Mouse (Mus musculus) pancreas, adult 10 weeks (tissue): ENCODE results near the gene Fam24a. TPM values are rescaled to one million over a fixed set of nuclear protein-coding genes. Genes with fewer than 3 reads are reported as not detected.

Experiments
- polyA plus RNA-seq: library from polyadenylated mRNA; stranded (reverse); fragments of 350-450 nt; fragmentation: Illumina TruSeq; extraction: RNeasy Lipid Tissue Mini Kit (QIAGEN cat#74804); gene quantifications from one replicate; pipeline ENCODE4 v1.2.3, GENCODE M21; 2015; ENCODE audit warnings: low read depth, low replicate concordance; ENCODE audit not compliant: insufficient read depth

Gene Fam24a
- polyA plus RNA-seq = not detected

DNA sequence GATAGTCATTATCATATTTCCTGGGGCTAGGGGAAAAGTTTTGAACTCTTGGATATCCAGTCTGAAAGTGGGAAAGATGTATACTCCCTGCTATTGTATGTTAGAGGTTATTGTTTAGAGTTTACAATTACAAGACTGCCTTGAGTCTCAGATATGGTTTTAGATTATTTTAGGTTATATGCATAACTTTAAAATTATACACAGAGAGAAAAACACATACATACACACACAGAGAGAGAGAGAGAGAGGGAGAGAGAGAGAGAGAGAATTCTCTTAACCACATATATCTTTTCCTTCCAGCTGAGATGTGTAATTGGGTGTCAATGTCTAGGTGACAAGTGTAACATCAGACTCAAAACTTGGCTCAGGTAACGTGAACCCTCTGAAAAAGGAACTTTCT is at the start of gene Fam24a:
TSS of gene Fam24a (plus strand) at position 301 of the 400 bp plus-strand sequence.

GRCm38 (mm10) chr7:131322192-131322591 is 11.5 kb upstream of the Fam24a start, which contains the start of gene Cuzd1:
TSS of gene Cuzd1 (minus strand) at chr7:131322292.

DNA sequence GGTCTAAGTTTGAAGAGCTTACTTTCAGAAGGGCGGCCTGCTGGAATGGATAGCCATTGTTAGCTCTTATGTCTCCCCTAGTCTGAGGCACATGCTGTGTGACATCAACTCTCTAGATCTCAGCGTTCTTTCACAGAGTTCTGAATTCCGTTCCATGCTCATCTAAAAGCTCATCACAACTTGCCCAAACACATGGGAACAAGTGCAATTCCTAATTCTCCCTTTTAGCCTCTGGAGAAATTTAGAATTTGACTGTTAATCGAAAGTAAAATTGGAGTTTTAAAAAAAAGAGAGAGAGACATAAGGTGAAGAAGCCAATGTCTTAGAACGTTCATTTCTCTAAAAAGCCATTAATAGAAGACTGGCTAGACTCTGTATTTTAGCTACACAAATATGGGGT is 4.2 kb upstream of the Fam24a start, which contains the start of gene Fam24b:
TSS of gene Fam24b (minus strand) at position 101 of the 400 bp plus-strand sequence.

DNA sequence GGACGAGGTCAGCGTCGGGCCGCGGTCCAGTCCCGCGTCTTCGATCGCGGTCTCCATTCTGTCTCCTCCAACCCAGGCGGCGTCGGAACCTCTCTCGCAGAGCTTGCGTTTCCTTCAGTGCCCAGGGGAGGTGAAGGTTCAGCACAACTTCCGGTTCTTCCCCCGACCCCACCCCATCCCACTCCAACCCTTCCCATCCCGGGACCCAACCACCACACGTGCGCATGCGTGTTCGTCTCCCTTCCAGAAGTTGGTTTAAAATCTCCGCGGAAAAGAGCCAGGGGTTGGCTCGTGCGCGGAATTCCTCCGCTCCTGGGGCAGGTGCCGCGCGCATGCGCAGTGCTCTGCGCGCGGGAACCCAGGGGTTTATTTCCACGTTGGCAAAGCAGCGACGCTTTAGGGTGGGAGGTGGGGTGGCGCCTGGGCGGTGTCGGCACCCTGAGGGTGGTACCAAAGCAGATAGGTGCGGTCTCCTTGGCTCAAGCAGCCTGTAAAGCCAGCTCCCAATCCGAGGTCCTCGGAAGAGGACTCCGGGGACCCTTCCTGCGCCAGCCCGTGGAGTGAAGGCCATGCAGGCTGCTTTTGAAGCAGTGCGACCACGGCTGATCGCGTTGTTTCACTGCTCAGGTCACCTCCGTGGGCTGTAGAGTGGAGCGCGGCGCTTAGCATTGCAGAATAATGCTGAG is 29.1 kb downstream of the Fam24a start, which contains the start of gene 2310057M21Rik:
TSS of gene 2310057M21Rik (minus strand) at position 145 of the 686 bp plus-strand sequence.

GRCm38 (mm10) chr7:131370648-131371469 is 37.2 kb downstream of the Fam24a start, which contains the start of gene Pstk:
TSS of gene Pstk (plus strand) at chr7:131371141.

Other genes with a start within 250 kb of the Fam24a start
- not detected for gene 4933402N03Rik, start 187.6 kb upstream of the Fam24a start, polyA plus RNA-seq
- gene 5430419D17Rik, start 159.5 kb upstream of the Fam24a start, polyA plus RNA-seq = 13.4 TPM
- 330 TPM for gene Cuzd1, start 11.6 kb upstream of the Fam24a start, polyA plus RNA-seq
- not detected for gene Fam24b, start 4.3 kb upstream of the Fam24a start, polyA plus RNA-seq
- gene 2310057M21Rik, start 28.9 kb downstream of the Fam24a start, polyA plus RNA-seq = 1.2 TPM
- gene Pstk, start 37.3 kb downstream of the Fam24a start, polyA plus RNA-seq = 8.9 TPM
- gene Ikzf5, start 76.7 kb downstream of the Fam24a start, polyA plus RNA-seq = 3.4 TPM
- 13.9 TPM for gene Acadsb, start 76.7 kb downstream of the Fam24a start, polyA plus RNA-seq
- gene Hmx3, start 209.0 kb downstream of the Fam24a start, polyA plus RNA-seq = not detected
- not detected for gene Hmx2, start 214.9 kb downstream of the Fam24a start, polyA plus RNA-seq
- 8.7 TPM for gene Bub3, start 226.4 kb downstream of the Fam24a start, polyA plus RNA-seq